Mouse (Mus musculus): Measurements from ENCODE around the gene Dcn.

- TF ChIP-seq CTCF (IDR thresholded peaks at IDR 0.05; ENCODE audit: control insufficient read depth, insufficient read depth, insufficient replicate concordance, low read depth, low read length), result no peak
- no peak for TF ChIP-seq POLR2A (IDR thresholded peaks at IDR 0.05; ENCODE audit: control insufficient read depth, low read depth, low read length)
These were observed at the start of gene Dcn for GRCm38 (mm10) chr10:97479004-97479766.
